27 mouse cellular contexts compared by ENCODE assay signal in the genomic region with DNA sequence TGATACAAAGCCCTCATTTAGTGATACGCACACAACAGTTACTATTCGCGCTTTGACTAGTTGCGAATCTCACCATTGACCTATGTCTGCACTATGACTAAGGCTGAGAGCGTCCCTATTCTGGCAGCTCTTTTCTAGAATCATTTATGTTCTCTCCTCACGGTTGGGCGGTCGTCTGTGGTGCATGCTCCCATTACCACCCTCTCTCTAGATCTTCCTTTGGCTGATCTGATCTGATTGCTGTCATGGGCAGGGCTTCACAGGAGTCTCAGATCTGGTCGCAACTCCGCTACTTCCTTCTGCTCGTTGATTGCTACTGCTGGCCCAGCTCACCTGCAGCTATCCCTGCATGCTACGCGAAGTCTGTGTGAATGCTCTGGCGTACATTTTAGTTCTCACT.
A peak's percentile ranks its signal among the peaks of the same experiment; 100 is the strongest.
DNase-seq lines count a peak whose midpoint lies in the region; ATAC-seq lines count a peak whose summit lies in the region.
"Had no signal": no experiment of that assay in that cellular context is flagged by ENCODE, and none has a peak within 500 bp of the region (broad histone marks: within the 10 kb centered on the region; RNA-seq: fewer than 3 reads in every experiment).

No protein-coding gene starts in this region.

- 91% methylated on average over 14 of the region's 14 CpGs for WGBS in heart, embryonic 10.5 days
- 80% methylated on average over 14 of the region's 14 CpGs for WGBS in kidney, embryonic 15.5 days
- 91% methylated on average over 14 of the region's 14 CpGs for WGBS in embryonic facial prominence, embryonic 10.5 days

- no peaks in the 10 kb centered on the region for H3K27me3 ChIP-seq in heart, embryonic 10.5 days (ENCODE audit: insufficient read depth, poor library complexity, severe bottlenecking)
- no peaks in the 10 kb centered on the region for H3K27me3 ChIP-seq in kidney, embryonic 15.5 days
- H3K27me3 ChIP-seq in embryonic facial prominence, embryonic 10.5 days (replicated peaks; ENCODE audit: low read depth, poor library complexity, severe bottlenecking), result 0 out of 2 replicates have a peak, but pooled peaks cover 10% of the 10 kb centered on the region
- H3K27me3 ChIP-seq: CH12.LX; embryonic facial prominence, embryonic 13.5 days; embryonic facial prominence, embryonic 15.5 days; Patski had no signal

- no peak overlapping the region for H3K9ac ChIP-seq in kidney, embryonic 15.5 days
- H3K9ac ChIP-seq: embryonic facial prominence, embryonic 13.5 days; embryonic facial prominence, embryonic 15.5 days; forebrain, embryonic 12.5 days had no signal

- no peak overlapping the region for H3K4me2 ChIP-seq in kidney, embryonic 15.5 days
- H3K4me2 ChIP-seq: embryonic facial prominence, embryonic 13.5 days; embryonic facial prominence, embryonic 15.5 days; forebrain, embryonic 12.5 days had no signal

- H3K4me1 ChIP-seq in heart, embryonic 10.5 days, result no peaks in the 10 kb centered on the region
- H3K4me1 ChIP-seq in kidney, embryonic 15.5 days, result peaks cover 12% of the 10 kb centered on the region
- peaks cover 15% of the 10 kb centered on the region for H3K4me1 ChIP-seq in embryonic facial prominence, embryonic 10.5 days

- DNase-seq in heart, embryonic 10.5 days (ENCODE audit: low spot score), result no peak
- DNase-seq in heart, postnatal 10 days, result no peak
- no peak for DNase-seq in kidney, postnatal 10 days
- peak; percentile 31 for DNase-seq in retina, postnatal 1 day
- DNase-seq in retina, embryonic 14.5 days (ENCODE audit: low spot score), result no peak
- DNase-seq in embryonic facial prominence, embryonic 10.5 days (ENCODE audit: low spot score), result no peak
- DNase-seq: adrenal gland, adult 8-10 months; adrenal gland, postnatal 14 days; adrenal gland, postnatal 36 days; B cell, adult 2 months; cerebellum, adult 11-12 months; cerebellum, adult 2 months; cerebellum, adult 9-10 months; cerebellum, postnatal 10 days; cerebellum, postnatal 25 days had no signal

- no peaks in the 10 kb centered on the region for H3K9me3 ChIP-seq in heart, embryonic 10.5 days
- H3K9me3 ChIP-seq in kidney, embryonic 15.5 days (replicated peaks), result no peaks in the 10 kb centered on the region
- H3K9me3 ChIP-seq in embryonic facial prominence, embryonic 10.5 days, result no peaks in the 10 kb centered on the region
- H3K9me3 ChIP-seq: embryonic facial prominence, embryonic 13.5 days; embryonic facial prominence, embryonic 15.5 days; forebrain, embryonic 10.5 days; forebrain, embryonic 12.5 days; G1E had no signal

- peak overlapping the region; percentile 30; the same call in 1 of the 2 replicates for H3K27ac ChIP-seq in heart, embryonic 10.5 days
- no peak overlapping the region for H3K27ac ChIP-seq in kidney, embryonic 15.5 days
- peak overlapping the region; percentile 30; the same call in 1 of the 2 replicates for H3K27ac ChIP-seq in embryonic facial prominence, embryonic 10.5 days (replicated peaks)
- H3K27ac ChIP-seq: embryonic facial prominence, embryonic 13.5 days; embryonic facial prominence, embryonic 15.5 days; forebrain, embryonic 10.5 days; forebrain, embryonic 12.5 days had no signal

- ATAC-seq in kidney, embryonic 15.5 days (replicated peaks; ENCODE audit: low FRiP score), result peak; percentile 74
- ATAC-seq: activated CD4-positive, CD25-positive, alpha-beta regulatory T cell, adult 4 months; CD4-positive, CD25-positive, alpha-beta regulatory T cell, adult 4 months; forebrain, embryonic 14.5 days; Patski had no signal

- no peak overlapping the region for H3K4me3 ChIP-seq in heart, embryonic 10.5 days
- no peak overlapping the region for H3K4me3 ChIP-seq in kidney, embryonic 15.5 days (replicated peaks)
- no peak overlapping the region for H3K4me3 ChIP-seq in embryonic facial prominence, embryonic 10.5 days
- H3K4me3 ChIP-seq: embryonic facial prominence, embryonic 13.5 days; embryonic facial prominence, embryonic 15.5 days; erythroblast, embryonic 14.5 days; forebrain, embryonic 10.5 days; forebrain, embryonic 12.5 days had no signal

- no peaks in the 10 kb centered on the region for H3K36me3 ChIP-seq in heart, embryonic 10.5 days
- no peaks in the 10 kb centered on the region for H3K36me3 ChIP-seq in kidney, embryonic 15.5 days
- H3K36me3 ChIP-seq in embryonic facial prominence, embryonic 10.5 days (replicated peaks), result no peaks in the 10 kb centered on the region
- H3K36me3 ChIP-seq: embryonic facial prominence, embryonic 13.5 days; embryonic facial prominence, embryonic 15.5 days; forebrain, embryonic 10.5 days; forebrain, embryonic 12.5 days; G1E had no signal

- intact Hi-C loops in heart, postnatal 10 days (cut with DNase I), result no loop called here
